Mouse (Mus musculus) liver, postnatal 0 days (tissue): ENCODE data around the gene Nrxn2. TPM values are rescaled to one million over a fixed set of nuclear protein-coding genes. Genes with fewer than 3 reads are reported as not detected.

Experiments used
- ATAC-seq: fragments of 200-750 bp; cut with Nextera tagmentation; 2 replicates; pipeline ENCODE4 v1.8.0; 2017; ENCODE audit warnings: mild to moderate bottlenecking, moderate library complexity
- DNase-seq: peaks from one replicate; pipeline ENCODE4 v3.0.0-alpha.2; 2016
- H3K27ac ChIP-seq: fragments of 300-500 bp; sonication (generic); 2 replicates; pipeline ENCODE4 v1.5.1; 2014; ENCODE audit warnings: antibody characterized with exemption, moderate library complexity, mild to moderate bottlenecking, low read depth
- H3K27me3 ChIP-seq: fragments of 300-500 bp; sonication (generic); 2 replicates; pipeline ENCODE4 v1.6.1; 2014; ENCODE audit warnings: low read length, control low read depth, mixed read lengths; ENCODE audit not compliant: insufficient read depth
- H3K36me3 ChIP-seq: fragments of 300-500 bp; sonication (generic); replicated peaks from 2 replicates; pipeline ENCODE4 v1.6.1; 2014; ENCODE audit warnings: mild to moderate bottlenecking, control low read depth, low read length, moderate library complexity, mixed read lengths; ENCODE audit not compliant: insufficient read depth
- H3K4me1 ChIP-seq: fragments of 300-500 bp; sonication (generic); 2 replicates; pipeline ENCODE4 v1.6.1; 2014; ENCODE audit warnings: antibody characterized with exemption, mild to moderate bottlenecking, control low read depth; ENCODE audit not compliant: insufficient read depth
- H3K4me2 ChIP-seq: fragments of 300-500 bp; sonication (generic); 2 replicates; pipeline ENCODE4 v1.6.1; 2014; ENCODE audit warnings: low read depth, mild to moderate bottlenecking, low read length, moderate library complexity, mixed read lengths
- H3K4me3 ChIP-seq: fragments of 300-500 bp; sonication (generic); 2 replicates; pipeline ENCODE4 v1.5.1; 2014; ENCODE audit warnings: low read depth, low read length
- H3K9ac ChIP-seq: fragments of 300-500 bp; sonication (generic); replicated peaks from 2 replicates; pipeline ENCODE4 v1.6.1; 2014; ENCODE audit warnings: mild to moderate bottlenecking, moderate library complexity
- H3K9me3 ChIP-seq: fragments of 300-500 bp; sonication (generic); 2 replicates; pipeline ENCODE4 v1.6.1; 2016; ENCODE audit warnings: mild to moderate bottlenecking, control low read depth, low read length, mixed read lengths
- CTCF ChIP-seq: sonication (generic); IDR thresholded peaks from 2 replicates; pipeline ENCODE4 v1.5.1; 2016; ENCODE audit warnings: antibody characterized with exemption, low read depth
- EP300 ChIP-seq: IDR thresholded peaks from 2 replicates; pipeline ENCODE4 v1.6.1; 2016; ENCODE audit warnings: antibody characterized with exemption, low read depth, mild to moderate bottlenecking
- WGBS: fragments of 180-500 bp; shearing (Covaris S2); extraction: QIAGEN DNeasy Blood & Tissue Kit; methylation state at CpG from one replicate; pipeline ENCODE4 v1.1.7; 2014; ENCODE audit not compliant: insufficient replicate concordance; 5-methylcytosine and 5-hydroxymethylcytosine counted together
- polyA plus RNA-seq: library from polyadenylated mRNA; unstranded; fragments of >200 nt; fragmentation: Nextera tagmentation; extraction: Ambion mirVana; gene quantifications from 2 replicates; pipeline ENCODE4 v1.2.1, GENCODE M21; 2015

Nrxn2 gene
- polyA plus RNA-seq, 1 experiment from 2014 or later, result 0.97 TPM

DNA sequence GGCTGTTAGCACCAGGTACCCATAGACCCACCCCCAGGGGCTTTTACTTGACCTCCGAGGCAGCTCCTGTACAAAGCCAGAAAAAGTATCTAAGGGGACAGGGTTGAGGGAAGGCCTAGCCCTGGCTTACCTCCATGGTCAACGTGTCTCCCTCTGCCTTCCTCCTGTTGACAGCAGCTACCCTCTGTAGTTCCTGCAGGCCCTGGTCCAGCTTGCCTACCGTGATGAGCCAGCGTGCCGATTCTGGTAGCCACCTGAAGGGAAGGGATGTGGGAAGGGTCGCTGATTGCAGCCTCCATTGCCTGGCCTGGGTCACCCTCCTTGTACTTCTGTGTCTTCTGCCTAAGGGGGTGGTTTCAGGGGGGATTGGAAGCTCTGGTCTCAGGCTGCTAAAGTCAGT is 120.0 kb downstream of the Nrxn2 start:
- no peak for TF ChIP-seq CTCF
- TF ChIP-seq EP300, result no peak
- no peak for DNase-seq

DNA sequence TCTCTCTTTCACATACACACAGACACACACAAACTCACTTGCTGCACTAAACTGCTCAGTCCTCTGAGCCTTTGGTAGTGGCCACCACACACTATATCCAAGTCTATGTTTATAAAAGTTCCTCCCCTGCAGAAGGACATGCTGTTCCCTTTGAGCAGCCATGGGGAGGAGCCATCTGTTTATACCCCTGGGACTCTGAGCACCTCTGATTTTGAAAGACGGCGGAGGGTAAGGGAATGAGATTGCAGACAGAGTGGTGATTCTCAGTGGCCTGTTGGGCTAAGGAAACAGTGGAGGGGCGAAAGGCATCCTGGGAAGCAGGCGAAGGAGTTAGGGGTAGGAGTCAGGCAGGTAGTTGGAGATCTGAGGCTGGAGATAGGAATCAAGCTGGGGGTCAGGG is 121.1 kb downstream of the Nrxn2 start:
- 76% methylated on average over 4 of the region's 4 CpGs for WGBS
- Histone ChIP-seq H3K36me3 (no peaks in the 10 kb centered on the region), H3K4me1 (no peaks in the 10 kb centered on the region), H3K9ac (no peak overlapping the region), H3K27ac (no peak overlapping the region), H3K27me3 (no peaks in the 10 kb centered on the region; the same call in 1 of the 2 replicates), H3K4me3 (no peak overlapping the region), H3K4me2 (no peak overlapping the region), H3K9me3 (no peaks in the 10 kb centered on the region)
- DNase-seq (no peak), ATAC-seq (no peak)
- TF ChIP-seq CTCF, result no peak
- TF ChIP-seq EP300, result no peak

More for the DNA sequence above, 120.0 kb downstream of the Nrxn2 start:
- Histone ChIP-seq H3K27ac (no peak overlapping the region), H3K9ac (no peak overlapping the region), H3K4me3 (no peak overlapping the region), H3K9me3 (no peaks in the 10 kb centered on the region), H3K36me3 (no peaks in the 10 kb centered on the region), H3K4me1 (no peaks in the 10 kb centered on the region), H3K27me3 (peaks cover 9% of the 10 kb centered on the region; the same call in 1 of the 2 replicates), H3K4me2 (no peak overlapping the region)
- no peak for ATAC-seq
- WGBS, result 72% methylated on average over 6 of the region's 6 CpGs

DNA sequence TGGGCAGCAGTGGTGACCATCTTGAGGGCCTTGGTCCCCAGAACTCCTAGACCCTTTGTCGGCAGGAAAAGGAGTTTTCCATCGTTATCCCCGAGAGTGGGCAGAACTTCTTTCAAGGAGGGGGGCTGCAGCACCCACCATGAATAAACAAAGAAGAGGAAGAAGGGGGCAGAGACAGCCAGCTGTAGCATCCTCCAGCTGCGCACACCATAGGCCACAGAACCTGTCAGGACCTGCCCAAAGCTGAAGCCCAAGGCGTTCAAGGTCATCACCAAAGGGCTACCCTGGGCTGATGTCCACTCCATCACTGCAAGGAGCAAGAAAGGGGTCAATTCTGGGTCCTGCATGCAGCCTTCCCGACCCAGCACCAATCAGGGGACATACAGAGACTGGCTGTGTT is 121.7 kb downstream of the Nrxn2 start:
- no peak for ATAC-seq
- Histone ChIP-seq H3K27ac (no peak overlapping the region), H3K9me3 (no peaks in the 10 kb centered on the region), H3K36me3 (no peaks in the 10 kb centered on the region), H3K27me3 (no peaks in the 10 kb centered on the region), H3K9ac (no peak overlapping the region), H3K4me3 (no peak overlapping the region), H3K4me1 (no peaks in the 10 kb centered on the region), H3K4me2 (no peak overlapping the region)
- 64% methylated on average over 6 of the region's 6 CpGs for WGBS
- TF ChIP-seq EP300 (no peak), CTCF (no peak)
- no peak for DNase-seq

DNA sequence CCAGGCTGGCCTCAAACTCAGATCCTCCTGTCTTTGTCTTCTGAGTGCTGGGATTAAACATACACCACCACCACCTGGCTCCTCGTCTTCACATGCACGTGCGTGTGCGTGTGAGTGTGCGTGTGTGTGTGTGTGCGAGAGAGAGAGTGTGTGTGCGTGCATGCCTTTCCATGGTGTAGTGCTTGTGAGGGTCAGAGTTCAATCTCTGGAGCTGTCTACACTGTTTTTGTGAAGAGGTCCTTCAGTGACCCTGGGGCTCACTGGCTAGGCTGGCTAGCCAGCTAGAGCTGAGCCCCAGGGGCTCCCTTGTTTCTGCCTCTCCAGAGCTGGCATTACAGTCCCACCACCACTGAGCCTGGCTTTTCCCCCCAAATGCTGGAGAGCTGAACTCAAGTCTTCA is 123.0 kb downstream of the Nrxn2 start:
- no peaks in the 10 kb centered on the region for H3K27me3 ChIP-seq
- no peak overlapping the region for H3K9ac ChIP-seq
- no peaks in the 10 kb centered on the region for H3K9me3 ChIP-seq
- no peaks in the 10 kb centered on the region for H3K36me3 ChIP-seq
- no peaks in the 10 kb centered on the region for H3K4me1 ChIP-seq
- H3K4me2 ChIP-seq, result no peak overlapping the region
- TF ChIP-seq CTCF (no peak), EP300 (no peak)
- no peak overlapping the region for H3K27ac ChIP-seq
- ATAC-seq (no peak), DNase-seq (no peak)
- WGBS, result 77% methylated on average over 7 of the region's 7 CpGs
- no peak overlapping the region for H3K4me3 ChIP-seq

DNA sequence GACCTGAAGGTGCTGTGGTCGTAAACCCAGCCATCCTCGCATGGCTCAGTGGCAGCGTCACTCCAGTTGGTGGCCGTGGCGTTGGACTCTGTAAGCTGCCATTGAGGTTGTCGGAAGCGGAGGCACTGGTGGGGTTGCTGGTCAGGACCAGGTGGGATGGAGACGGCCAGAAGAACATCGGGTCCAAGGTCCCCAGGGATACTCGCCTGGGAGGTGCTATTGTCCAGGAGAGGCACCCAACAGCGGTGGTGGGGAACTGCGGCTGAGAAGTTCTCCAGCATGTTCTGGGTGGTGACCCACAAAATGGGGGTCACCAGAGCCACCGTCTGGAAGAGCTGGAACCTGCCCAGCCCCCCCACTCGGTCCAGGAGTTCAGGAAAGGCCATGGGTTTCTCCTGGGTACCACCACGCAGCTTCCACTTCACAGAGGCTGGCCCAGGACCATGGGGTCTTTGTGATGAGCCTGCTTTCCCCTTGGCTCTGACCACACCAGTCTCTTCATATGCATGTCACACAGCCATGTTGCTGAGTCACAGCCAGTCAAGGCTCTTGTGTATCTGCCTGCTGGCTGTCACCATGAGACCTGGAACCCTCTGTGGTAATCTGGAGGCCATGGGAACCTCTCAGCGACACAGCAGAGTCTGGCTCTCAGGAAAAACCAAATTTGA is 124.0 kb downstream of the Nrxn2 start, which contains the start of gene Slc22a12:
Slc22a12 (minus strand) TSS at position 666 of the 668 bp plus-strand sequence.
- no peak within 1 kb of the TSS for H3K27ac ChIP-seq
- TF ChIP-seq CTCF, result no peak
- no peak for TF ChIP-seq EP300
- H3K9ac ChIP-seq, result no peak within 1 kb of the TSS
- no peaks in the 10 kb centered on the region for H3K4me1 ChIP-seq
- H3K4me3 ChIP-seq, result no peak within 1 kb of the TSS
- no peaks in the 10 kb centered on the region for H3K36me3 ChIP-seq
- no peaks in the 10 kb centered on the region for H3K9me3 ChIP-seq
- ATAC-seq (no peak), DNase-seq (no peak)
- 81% methylated on average over 16 of the region's 16 CpGs for WGBS
- no peak within 1 kb of the TSS for H3K4me2 ChIP-seq
- H3K27me3 ChIP-seq, result no peaks in the 10 kb centered on the region

DNA sequence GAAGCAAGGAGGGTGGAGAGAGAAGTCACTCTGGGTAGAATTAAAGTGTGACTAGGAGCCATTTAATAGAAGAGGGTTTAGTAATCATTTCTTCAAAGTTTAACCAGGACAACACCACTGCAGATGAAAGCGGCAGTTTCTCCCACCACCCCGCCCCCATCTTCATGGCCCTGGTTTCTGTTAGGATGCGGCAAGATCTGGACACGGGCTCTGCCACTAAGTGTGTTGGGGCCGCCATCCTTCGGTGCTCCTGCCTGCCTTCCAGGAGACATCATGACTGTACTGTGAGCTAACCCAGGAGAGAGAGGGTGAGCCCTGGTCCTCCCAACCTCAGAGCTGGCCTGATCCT is 124.5 kb downstream of the Nrxn2 start:
- no peak overlapping the region for H3K4me2 ChIP-seq
- H3K9me3 ChIP-seq, result no peaks in the 10 kb centered on the region
- H3K4me1 ChIP-seq, result no peaks in the 10 kb centered on the region
- no peak for ATAC-seq
- no peak overlapping the region for H3K4me3 ChIP-seq
- H3K27me3 ChIP-seq, result no peaks in the 10 kb centered on the region
- TF ChIP-seq EP300 (no peak), CTCF (no peak)
- no peak overlapping the region for H3K27ac ChIP-seq
- 86% methylated on average over 6 of the region's 6 CpGs for WGBS
- H3K9ac ChIP-seq, result no peak overlapping the region
- no peaks in the 10 kb centered on the region for H3K36me3 ChIP-seq
- no peak for DNase-seq

DNA sequence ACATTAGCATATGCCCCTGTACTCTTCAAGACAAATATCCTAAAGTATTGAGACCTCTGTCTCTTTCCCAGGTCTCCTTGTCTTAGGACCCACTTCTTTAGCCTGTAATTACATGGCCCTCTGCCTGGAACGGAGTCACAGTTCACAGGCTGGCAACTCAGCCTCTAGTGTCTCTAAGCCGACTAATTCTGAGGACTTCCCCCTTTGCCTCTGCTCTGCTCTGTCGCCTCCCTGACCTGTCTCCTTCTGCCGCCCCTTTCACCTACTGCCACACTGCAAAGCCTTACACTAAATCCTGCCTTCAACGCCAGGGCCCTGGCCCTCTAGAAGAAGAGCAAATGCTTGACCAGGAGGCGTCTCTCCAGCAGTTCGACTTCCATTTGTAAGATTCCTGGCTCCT is 125.0 kb downstream of the Nrxn2 start:
- ATAC-seq (no peak), DNase-seq (no peak)
- no peaks in the 10 kb centered on the region for H3K36me3 ChIP-seq
- H3K9me3 ChIP-seq, result no peaks in the 10 kb centered on the region
- no peak overlapping the region for H3K9ac ChIP-seq
- TF ChIP-seq EP300 (no peak), CTCF (no peak)
- no peak overlapping the region for H3K27ac ChIP-seq
- H3K4me1 ChIP-seq, result no peaks in the 10 kb centered on the region
- no peak overlapping the region for H3K4me2 ChIP-seq
- no peak overlapping the region for H3K4me3 ChIP-seq
- WGBS, result 40% methylated on average over 7 of the region's 7 CpGs
- no peaks in the 10 kb centered on the region for H3K27me3 ChIP-seq
